Mouse (Mus musculus) right cerebral cortex, postnatal 4 days (tissue): Measurements from ENCODE around the gene Rfx6.

Experiments
- DNase-seq: peaks from one replicate; pipeline ENCODE4 v3.0.0-alpha.2; 2022

Gene Rfx6

GRCm38 (mm10) chr10:51677548-51678250 is at the start of gene Rfx6:
Rfx6 (plus strand) TSS chr10:51677756.
- peak; percentile 11 for DNase-seq

GRCm38 (mm10) chr10:51631411-51632136 is 46.0 kb upstream of the Rfx6 start, which contains the start of gene Gprc6a:
Gprc6a (minus strand) TSS chr10:51631461.
- no peak for DNase-seq

- DNase-seq, result no peak
These were observed 27.9 kb upstream of the Rfx6 start for GRCm38 (mm10) chr10:51649506-51650221.

GRCm38 (mm10) chr10:51657324-51657723 is 20.2 kb upstream of the Rfx6 start:
- no peak for DNase-seq

- DNase-seq, result no peak
These were observed 8.2 kb upstream of the Rfx6 start for GRCm38 (mm10) chr10:51669334-51669733.

- no peak for DNase-seq
These were observed 6.0 kb upstream of the Rfx6 start for GRCm38 (mm10) chr10:51671583-51671982.

- no peak for DNase-seq
These were observed 5.3 kb upstream of the Rfx6 start for GRCm38 (mm10) chr10:51672082-51672779.

- no peak for DNase-seq
These were observed 689 bp downstream of the Rfx6 start for GRCm38 (mm10) chr10:51678251-51678639.

GRCm38 (mm10) chr10:51720904-51721303 is 43.3 kb downstream of the Rfx6 start:
- DNase-seq, result no peak

- no peak for DNase-seq
These were observed 83.9 kb downstream of the Rfx6 start for GRCm38 (mm10) chr10:51761436-51761835.

- DNase-seq, result no peak
These were observed 85.7 kb downstream of the Rfx6 start for GRCm38 (mm10) chr10:51763241-51763640.

GRCm38 (mm10) chr10:51768445-51768844 is 90.9 kb downstream of the Rfx6 start:
- no peak for DNase-seq

- no peak for DNase-seq
These were observed 91.7 kb downstream of the Rfx6 start for GRCm38 (mm10) chr10:51769252-51769651.

GRCm38 (mm10) chr10:51779648-51780047 is 102.1 kb downstream of the Rfx6 start:
- no peak for DNase-seq
